Mouse (Mus musculus): ENCODE data around the gene Slf2. TPM values are rescaled to one million over a fixed set of nuclear protein-coding genes. Genes with fewer than 3 reads are reported as not detected.

The Slf2 gene
- polyA plus RNA-seq, 1 experiment: 5.7 TPM

DNA sequence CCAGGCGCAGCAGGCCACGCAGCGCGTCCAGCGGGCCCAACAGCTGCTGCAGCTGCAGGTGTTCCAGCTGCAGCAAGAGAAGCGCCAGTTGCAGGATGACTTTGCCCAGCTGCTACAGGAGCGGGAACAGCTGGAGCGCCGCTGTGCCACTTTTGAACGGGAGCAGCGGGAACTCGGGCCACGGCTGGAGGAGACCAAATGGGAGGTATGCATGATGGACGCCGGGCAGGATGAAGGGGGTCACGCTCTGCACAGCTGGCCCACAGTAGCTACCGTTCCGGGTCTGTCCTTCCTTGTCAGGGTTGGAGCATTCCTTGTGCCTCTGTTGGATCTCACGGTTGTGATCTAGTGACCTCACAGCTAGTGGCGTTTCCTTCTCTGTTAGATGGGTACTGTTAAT, 93.8 kb downstream of the Slf2 start:
- no peak for TF ChIP-seq FLI1 (IDR thresholded peaks at IDR 0.05; ENCODE audit: low read length)
- TF ChIP-seq GATA1 (IDR thresholded peaks at IDR 0.05; ENCODE audit: borderline replicate concordance, low read length): no peak
- peaks cover 7% of the 10 kb centered on the region for H3K27me3 ChIP-seq (replicated peaks)
- peaks cover 41% of the 10 kb centered on the region for H3K4me1 ChIP-seq
- H3K9me3 ChIP-seq: no peaks in the 10 kb centered on the region
- peaks cover 74% of the 10 kb centered on the region for H3K36me3 ChIP-seq (replicated peaks; ENCODE audit: low read length)
- H3K4me3 ChIP-seq (replicated peaks): no peak overlapping the region

DNA sequence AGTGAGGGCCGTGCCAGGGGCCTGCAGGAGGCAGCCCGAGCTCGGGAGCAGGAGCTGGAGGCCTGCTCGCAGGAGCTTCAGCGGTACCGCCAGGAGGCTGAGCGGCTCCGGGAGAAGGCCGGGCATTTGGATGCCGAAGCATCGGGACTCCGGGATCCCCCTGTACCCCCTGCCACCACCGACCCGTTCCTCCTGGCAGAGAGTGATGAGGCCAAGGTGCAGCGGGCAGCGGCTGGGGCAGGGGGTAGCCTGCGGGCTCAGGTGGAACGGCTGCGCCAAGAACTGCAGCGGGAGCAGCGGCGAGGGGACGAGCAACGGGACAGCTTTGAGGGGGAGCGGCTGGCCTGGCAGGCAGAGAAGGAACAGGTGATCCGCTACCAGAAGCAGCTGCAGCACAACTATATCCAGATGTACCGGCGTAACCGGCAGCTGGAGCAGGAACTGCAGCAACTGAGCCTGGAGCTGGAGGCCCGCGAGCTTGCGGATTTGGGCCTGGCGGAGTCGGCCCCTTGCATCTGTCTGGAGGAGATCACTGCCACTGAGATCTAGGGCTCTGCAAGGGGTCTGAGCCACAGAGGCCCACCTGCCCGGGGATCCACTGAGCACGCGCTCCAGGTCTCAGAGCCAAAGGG, 95.1 kb downstream of the Slf2 start:
- Histone ChIP-seq H3K4me1 (peaks cover 42% of the 10 kb centered on the region), H3K27me3 (replicated peaks) (peaks cover 7% of the 10 kb centered on the region), H3K36me3 (replicated peaks; ENCODE audit: low read length) (peaks cover 66% of the 10 kb centered on the region), H3K9me3 (no peaks in the 10 kb centered on the region), H3K4me3 (replicated peaks) (no peak overlapping the region)
- TF ChIP-seq GATA1 (IDR thresholded peaks at IDR 0.05; ENCODE audit: borderline replicate concordance, low read length) (no peak), FLI1 (IDR thresholded peaks at IDR 0.05; ENCODE audit: low read length) (no peak)

DNA sequence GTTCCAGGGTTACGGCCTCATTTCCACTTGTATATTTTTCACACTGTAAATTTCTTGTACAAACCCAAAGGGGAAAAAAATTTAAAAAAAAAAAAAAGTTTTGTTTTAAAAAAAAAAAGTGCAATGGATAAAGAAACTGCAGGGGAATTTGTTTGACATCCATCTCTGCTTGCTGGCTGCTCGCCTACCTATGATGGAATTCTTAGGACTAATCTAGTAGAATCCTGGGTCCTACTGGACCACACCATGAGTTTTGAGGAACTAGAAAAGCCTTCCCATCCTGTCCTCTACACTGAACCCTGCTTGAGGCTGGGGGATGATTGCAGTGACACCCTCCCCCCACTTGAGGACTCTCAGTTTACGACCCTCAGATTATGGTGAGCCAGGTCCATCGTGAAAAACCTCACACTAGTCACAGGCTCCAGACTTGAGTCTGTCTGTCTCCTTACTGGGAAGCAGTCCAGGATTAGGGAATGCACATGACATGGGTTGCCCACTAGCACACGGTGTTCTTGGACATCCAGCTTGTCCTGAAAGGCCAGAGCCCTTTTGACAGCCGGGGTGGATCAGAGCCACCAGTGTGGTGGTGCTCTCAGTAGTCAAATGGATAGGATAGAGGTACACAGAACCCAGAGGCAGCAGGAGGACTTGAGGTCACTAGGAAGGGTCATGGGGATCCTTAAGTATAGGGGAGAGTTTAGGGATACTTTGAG, 96.2 kb downstream of the Slf2 start:
- TF ChIP-seq FLI1 (IDR thresholded peaks at IDR 0.05; ENCODE audit: low read length) (no peak), GATA1 (IDR thresholded peaks at IDR 0.05; ENCODE audit: borderline replicate concordance, low read length) (no peak)
- Histone ChIP-seq H3K36me3 (replicated peaks; ENCODE audit: low read length) (peaks cover 56% of the 10 kb centered on the region), H3K4me1 (peaks cover 46% of the 10 kb centered on the region), H3K27me3 (replicated peaks) (peaks cover 7% of the 10 kb centered on the region), H3K4me3 (replicated peaks) (no peak overlapping the region), H3K9me3 (no peaks in the 10 kb centered on the region)

DNA sequence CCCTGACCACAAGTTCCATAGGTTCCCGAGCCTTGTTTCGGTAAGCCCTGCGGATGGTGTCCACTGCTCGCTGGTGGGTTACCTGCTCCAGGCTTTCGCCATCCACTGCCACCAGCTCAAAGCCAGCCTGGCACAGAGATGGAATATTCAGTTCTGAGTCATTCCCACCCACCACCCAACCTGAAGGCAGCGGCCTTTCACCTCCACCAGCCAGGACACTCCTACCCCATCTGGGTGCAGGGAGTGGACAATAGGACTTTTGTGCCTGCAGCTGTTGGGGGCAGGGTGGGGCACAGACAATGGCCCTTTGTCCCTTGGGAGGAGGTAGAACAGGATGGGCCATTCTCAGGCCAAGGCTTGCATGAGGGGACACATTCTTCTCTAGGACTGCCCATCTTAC, 96.9 kb downstream of the Slf2 start:
- TF ChIP-seq FLI1 (IDR thresholded peaks at IDR 0.05; ENCODE audit: low read length) (no peak), GATA1 (IDR thresholded peaks at IDR 0.05; ENCODE audit: borderline replicate concordance, low read length) (no peak)
- H3K36me3 ChIP-seq (replicated peaks; ENCODE audit: low read length): peaks cover 49% of the 10 kb centered on the region
- H3K4me3 ChIP-seq (replicated peaks): no peak overlapping the region
- H3K4me1 ChIP-seq: peaks cover 48% of the 10 kb centered on the region
- H3K27me3 ChIP-seq (replicated peaks): peaks cover 7% of the 10 kb centered on the region
- no peaks in the 10 kb centered on the region for H3K9me3 ChIP-seq

DNA sequence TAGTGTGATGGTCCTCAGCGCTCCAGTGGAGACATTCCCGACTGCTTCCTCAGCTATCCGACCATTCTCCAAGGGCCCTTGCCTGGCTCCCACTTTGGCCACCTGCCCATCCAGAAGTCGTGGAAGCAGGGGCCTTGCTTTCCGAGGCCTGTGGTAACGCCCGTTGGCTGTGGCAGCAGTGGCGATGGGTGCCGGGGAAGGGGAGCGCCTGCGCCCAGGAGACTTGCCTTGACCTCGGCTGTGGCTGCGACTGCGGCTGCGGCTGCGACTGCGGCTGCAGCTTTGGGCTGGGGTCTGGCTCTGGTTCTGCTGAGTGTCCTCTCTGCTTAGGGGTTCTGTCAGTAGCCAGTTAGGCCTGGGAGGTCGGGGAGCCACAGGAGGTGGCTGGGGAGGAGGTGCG, 97.8 kb downstream of the Slf2 start:
- H3K4me1 ChIP-seq: peaks cover 44% of the 10 kb centered on the region
- no peak for TF ChIP-seq GATA1 (IDR thresholded peaks at IDR 0.05; ENCODE audit: borderline replicate concordance, low read length)
- TF ChIP-seq FLI1 (IDR thresholded peaks at IDR 0.05; ENCODE audit: low read length): no peak
- no peak overlapping the region for H3K4me3 ChIP-seq (replicated peaks)
- H3K36me3 ChIP-seq (replicated peaks; ENCODE audit: low read length): peaks cover 44% of the 10 kb centered on the region
- H3K9me3 ChIP-seq: no peaks in the 10 kb centered on the region
- peaks cover 7% of the 10 kb centered on the region for H3K27me3 ChIP-seq (replicated peaks)

DNA sequence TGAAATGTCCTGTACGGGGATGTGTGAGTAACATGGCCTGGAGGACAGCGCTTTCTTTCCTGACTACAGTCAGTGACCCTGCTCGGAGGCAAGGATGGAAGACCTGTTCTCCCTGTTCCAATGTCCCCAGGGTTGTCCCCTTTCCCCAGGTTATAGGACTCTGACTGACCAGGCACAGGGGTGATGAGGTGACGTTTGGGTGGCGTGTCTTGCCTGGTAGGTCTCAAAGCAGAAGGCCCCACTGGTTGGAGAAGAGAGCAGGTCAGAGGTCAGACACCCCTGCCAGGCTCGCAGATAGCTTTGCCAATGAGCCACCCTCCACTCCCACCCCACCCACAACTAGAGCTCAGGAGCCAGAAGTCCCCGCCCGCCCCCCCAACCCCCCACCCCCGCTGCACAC, 98.6 kb downstream of the Slf2 start:
- Histone ChIP-seq H3K4me1 (peaks cover 39% of the 10 kb centered on the region), H3K4me3 (replicated peaks) (no peak overlapping the region)
- TF ChIP-seq GATA1 (IDR thresholded peaks at IDR 0.05; ENCODE audit: borderline replicate concordance, low read length) (no peak), FLI1 (IDR thresholded peaks at IDR 0.05; ENCODE audit: low read length) (no peak)

DNA sequence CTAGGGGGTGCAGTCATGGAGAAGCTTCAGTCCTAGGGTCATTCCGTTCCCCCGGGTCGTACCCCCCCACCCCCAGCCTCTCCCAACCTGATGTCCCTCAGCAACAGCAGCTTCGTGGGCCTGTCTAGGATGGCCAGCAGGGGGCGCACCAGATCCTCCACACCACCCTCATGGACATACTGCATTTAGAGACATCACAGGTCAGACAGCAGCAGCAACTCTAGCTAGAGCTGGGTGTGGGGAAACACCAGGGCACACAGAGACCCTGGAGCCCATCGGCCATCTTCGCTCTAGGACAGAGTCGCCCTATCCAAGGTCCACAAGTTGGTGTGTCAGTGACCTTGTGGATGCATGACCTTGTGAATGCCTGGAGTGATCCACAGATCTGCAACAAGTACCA, 99.2 kb downstream of the Slf2 start:
- Histone ChIP-seq H3K4me3 (replicated peaks) (peak overlapping the region; percentile 91), H3K9me3 (no peaks in the 10 kb centered on the region), H3K4me1 (peaks cover 36% of the 10 kb centered on the region), H3K27me3 (replicated peaks) (peaks cover 10% of the 10 kb centered on the region), H3K36me3 (replicated peaks; ENCODE audit: low read length) (peaks cover 32% of the 10 kb centered on the region)
- no peak for TF ChIP-seq FLI1 (IDR thresholded peaks at IDR 0.05; ENCODE audit: low read length)
- no peak for TF ChIP-seq GATA1 (IDR thresholded peaks at IDR 0.05; ENCODE audit: borderline replicate concordance, low read length)

More for the DNA sequence above, 98.6 kb downstream of the Slf2 start:
- H3K9me3 ChIP-seq: no peaks in the 10 kb centered on the region
- peaks cover 37% of the 10 kb centered on the region for H3K36me3 ChIP-seq (replicated peaks; ENCODE audit: low read length)
- H3K27me3 ChIP-seq (replicated peaks): peaks cover 7% of the 10 kb centered on the region

DNA sequence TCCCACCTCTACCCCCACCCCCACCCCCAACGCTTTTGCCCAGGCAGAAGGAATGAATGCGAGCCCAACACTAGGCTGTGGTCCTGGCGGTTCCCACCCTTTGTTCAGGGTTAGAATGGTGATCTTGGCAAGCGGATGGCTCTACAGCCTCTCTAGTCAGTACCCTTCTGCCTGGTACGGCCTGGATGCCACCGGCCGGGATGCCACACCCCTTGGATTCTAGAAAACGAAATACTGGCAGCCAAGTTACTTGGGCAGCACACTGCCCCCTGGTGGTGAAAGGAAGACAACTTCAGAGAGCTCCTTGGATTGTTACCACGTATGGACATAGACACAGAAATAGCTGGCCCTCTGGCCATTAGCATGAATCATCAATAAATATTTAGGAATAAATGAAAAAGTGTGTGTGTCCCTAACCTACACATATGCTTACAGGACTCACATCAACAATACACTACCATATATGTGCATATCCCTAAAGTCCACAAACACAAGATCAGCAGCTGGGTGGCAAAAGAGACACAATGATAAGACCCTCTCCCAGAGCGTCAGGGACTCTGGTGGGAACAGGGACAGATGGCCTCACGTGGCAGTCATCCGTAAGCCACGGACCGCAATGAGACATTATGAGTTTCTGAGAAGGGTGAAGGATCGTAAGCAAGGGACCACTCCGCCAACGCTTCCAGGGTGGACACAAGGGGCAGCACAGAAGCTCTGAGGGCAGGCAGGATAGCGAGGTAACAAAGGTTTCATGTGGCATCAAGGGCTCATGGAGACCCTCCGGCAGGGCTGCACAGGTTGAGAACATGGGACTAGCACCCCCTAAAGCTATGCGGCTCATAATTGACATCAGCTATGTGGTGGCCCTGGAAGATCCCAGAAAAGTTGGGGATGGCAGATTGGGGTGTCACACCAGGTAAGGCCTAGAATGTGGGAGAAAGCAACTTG, 100.1 kb downstream of the Slf2 start:
- peaks cover 23% of the 10 kb centered on the region for H3K36me3 ChIP-seq (replicated peaks; ENCODE audit: low read length)
- H3K27me3 ChIP-seq (replicated peaks): peaks cover 17% of the 10 kb centered on the region
- H3K9me3 ChIP-seq: no peaks in the 10 kb centered on the region
- H3K4me3 ChIP-seq (replicated peaks): peak overlapping the region; percentile 91
- no peak for TF ChIP-seq FLI1 (IDR thresholded peaks at IDR 0.05; ENCODE audit: low read length)
- TF ChIP-seq GATA1 (IDR thresholded peaks at IDR 0.05; ENCODE audit: borderline replicate concordance, low read length): no peak
- H3K4me1 ChIP-seq: peaks cover 36% of the 10 kb centered on the region

DNA sequence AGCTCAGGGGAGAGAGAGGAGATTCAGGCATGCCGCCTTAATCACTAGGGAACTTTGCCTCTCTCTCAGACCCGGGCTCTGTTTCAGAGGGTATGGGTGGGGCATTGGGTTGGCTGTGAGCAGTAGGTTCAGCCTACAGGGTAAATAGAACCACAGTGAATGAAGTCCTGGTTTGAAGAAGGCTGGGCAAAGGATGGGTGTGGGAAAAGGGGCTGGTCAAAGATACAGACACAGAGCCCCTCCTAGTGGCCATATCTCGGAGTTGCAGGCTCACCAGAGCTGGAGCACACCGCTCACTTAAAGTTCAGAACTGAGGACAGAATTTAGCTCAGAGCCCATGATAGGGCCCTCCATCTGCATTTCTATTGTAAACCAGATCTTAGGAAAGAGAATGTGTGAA, 100.8 kb downstream of the Slf2 start:
- TF ChIP-seq GATA1 (IDR thresholded peaks at IDR 0.05; ENCODE audit: borderline replicate concordance, low read length): no peak
- no peak for TF ChIP-seq FLI1 (IDR thresholded peaks at IDR 0.05; ENCODE audit: low read length)
- H3K4me1 ChIP-seq: peaks cover 39% of the 10 kb centered on the region
- peaks cover 23% of the 10 kb centered on the region for H3K27me3 ChIP-seq (replicated peaks)
- H3K36me3 ChIP-seq (replicated peaks; ENCODE audit: low read length): peaks cover 16% of the 10 kb centered on the region
- H3K9me3 ChIP-seq: no peaks in the 10 kb centered on the region
- no peak overlapping the region for H3K4me3 ChIP-seq (replicated peaks)

Other genes with a start within 250 kb of the Slf2 start
- gene Pax2, start 175.1 kb upstream of the Slf2 start, polyA plus RNA-seq (2012; ENCODE audit: insufficient read depth, low replicate concordance): not detected in 2 replicates
- gene Sema4g, start 58.0 kb downstream of the Slf2 start, polyA plus RNA-seq (2012; ENCODE audit: insufficient read depth, low replicate concordance): 0.53 TPM in 1 of 2 replicates, not detected in the other
- 2.0 and 7.3 TPM in 2 replicates for gene Twnk, start 74.5 kb downstream of the Slf2 start, polyA plus RNA-seq (2012; ENCODE audit: insufficient read depth, low replicate concordance)
- gene Mrpl43, start 75.3 kb downstream of the Slf2 start, polyA plus RNA-seq (2012; ENCODE audit: insufficient read depth, low replicate concordance): 76.4 and 192 TPM in 2 replicates
- 59.9 and 91.6 TPM in 2 replicates for gene Lzts2, start 83.3 kb downstream of the Slf2 start, polyA plus RNA-seq (2012; ENCODE audit: insufficient read depth, low replicate concordance)
- 0.02 TPM in 1 of 2 replicates, not detected in the other for gene Pdzd7, start 114.6 kb downstream of the Slf2 start, polyA plus RNA-seq (2012; ENCODE audit: insufficient read depth, low replicate concordance)
- gene Sfxn3, start 116.4 kb downstream of the Slf2 start, polyA plus RNA-seq (2012; ENCODE audit: insufficient read depth, low replicate concordance): 4.4 TPM in 2 replicates
- 0.54 TPM in 1 of 2 replicates, not detected in the other for gene Kazald1, start 144.1 kb downstream of the Slf2 start, polyA plus RNA-seq (2012; ENCODE audit: insufficient read depth, low replicate concordance)
- not detected in 2 replicates for gene Tlx1, start 219.5 kb downstream of the Slf2 start, polyA plus RNA-seq (2012; ENCODE audit: insufficient read depth, low replicate concordance)

Measured in megakaryocyte, embryonic 14.5 days (primary cell).